Mouse (Mus musculus) spleen, postnatal 10 days (tissue): Measurements from ENCODE around the gene Nupr1l.

Experiments used
- DNase-seq, 2 experiments: peaks; one replicate each; pipeline ENCODE4 v3.0.0; 2021 to 2022; ENCODE audit warnings: low spot score in 2 of 2

Nupr1l gene

GRCm38 (mm10) chr5:129918065-129918651 is 9.8 kb downstream of the Nupr1l start:
- DNase-seq, result no peak

GRCm38 (mm10) chr5:129918752-129919151 is 10.4 kb downstream of the Nupr1l start:
- DNase-seq, result no peak

GRCm38 (mm10) chr5:129919320-129919719 is 11.0 kb downstream of the Nupr1l start:
- no peak for DNase-seq

GRCm38 (mm10) chr5:129921972-129922371 is 13.6 kb downstream of the Nupr1l start:
- DNase-seq, result no peak

GRCm38 (mm10) chr5:129924820-129925452 is 16.6 kb downstream of the Nupr1l start:
- DNase-seq, result no peak

GRCm38 (mm10) chr5:129925933-129926332 is 17.6 kb downstream of the Nupr1l start:
- no peak for DNase-seq

GRCm38 (mm10) chr5:129929924-129930855 is 21.9 kb downstream of the Nupr1l start:
- no peak for DNase-seq

GRCm38 (mm10) chr5:129936941-129937340 is 28.6 kb downstream of the Nupr1l start:
- DNase-seq, result no peak

- no peak for DNase-seq
Observed at GRCm38 (mm10) chr5:129940281-129940680, 31.9 kb downstream of the Nupr1l start.

GRCm38 (mm10) chr5:129940736-129941494 is 32.6 kb downstream of the Nupr1l start:
- no peak for DNase-seq

GRCm38 (mm10) chr5:129941495-129942045 is 33.2 kb downstream of the Nupr1l start, which contains the start of gene Vkorc1l1:
TSS of gene Vkorc1l1 (plus strand) at chr5:129941970.
- DNase-seq, result peak; percentile 99 to 100

GRCm38 (mm10) chr5:129942073-129942939 is 34.0 kb downstream of the Nupr1l start:
- DNase-seq, result peak; percentile 64

- DNase-seq, result no peak
Observed at GRCm38 (mm10) chr5:129943402-129943801, 35.1 kb downstream of the Nupr1l start.

GRCm38 (mm10) chr5:129947528-129948033 is 39.2 kb downstream of the Nupr1l start:
- DNase-seq, result no peak

- no peak for DNase-seq
Observed at GRCm38 (mm10) chr5:129952143-129952542, 43.8 kb downstream of the Nupr1l start.

- no peak for DNase-seq
Observed at GRCm38 (mm10) chr5:129954473-129955254, 46.3 kb downstream of the Nupr1l start.

- DNase-seq, result no peak
Observed at GRCm38 (mm10) chr5:129955792-129956191, 47.5 kb downstream of the Nupr1l start.

GRCm38 (mm10) chr5:129963224-129963623 is 54.9 kb downstream of the Nupr1l start:
- no peak for DNase-seq
